Mouse (Mus musculus) kidney, embryonic 16.5 days (tissue): ENCODE measurements around the gene Tuba1c. TPM values are rescaled to one million over a fixed set of nuclear protein-coding genes. Genes with fewer than 3 reads are reported as not detected.
"Not testable (repeated sequence)": the region's sequence is repeated elsewhere in the genome, so short reads cannot be mapped to it uniquely, and the experiment has no call there.

ENCODE experiments used
- ATAC-seq: fragments of 200-750 bp; cut with Nextera tagmentation; 2 replicates; pipeline ENCODE4 v1.8.0; 2017; ENCODE audit warnings: moderate TSS enrichment; ENCODE audit not compliant: low FRiP score, low TSS enrichment
- H3K27ac ChIP-seq: fragments of 300-500 bp; sonication (generic); 2 replicates; pipeline ENCODE4 v1.5.1; 2014; ENCODE audit warnings: low read length
- H3K27me3 ChIP-seq: fragments of 300-500 bp; sonication (generic); 2 replicates; pipeline ENCODE4 v1.6.1; 2014; ENCODE audit warnings: low read length, control low read depth, mixed read lengths; ENCODE audit not compliant: insufficient read depth
- H3K36me3 ChIP-seq: fragments of 300-500 bp; sonication (generic); 2 replicates; pipeline ENCODE4 v1.6.1; 2014; ENCODE audit warnings: low read length, control low read depth, mixed read lengths; ENCODE audit not compliant: insufficient read depth
- H3K4me1 ChIP-seq: fragments of 300-500 bp; sonication (generic); 2 replicates; pipeline ENCODE4 v1.6.1; 2014; ENCODE audit warnings: low read length, control low read depth, mixed read lengths; ENCODE audit not compliant: insufficient read depth
- H3K4me2 ChIP-seq: fragments of 300-500 bp; sonication (generic); replicated peaks from 2 replicates; pipeline ENCODE4 v1.6.1; 2014; ENCODE audit warnings: low read depth, low read length
- H3K4me3 ChIP-seq: fragments of 300-500 bp; sonication (generic); 2 replicates; pipeline ENCODE4 v1.5.1; 2014; ENCODE audit warnings: mild to moderate bottlenecking, low read length
- H3K9ac ChIP-seq: fragments of 300-500 bp; sonication (generic); replicated peaks from 2 replicates; pipeline ENCODE4 v1.6.1; 2014; ENCODE audit warnings: low read length
- H3K9me3 ChIP-seq: fragments of 300-500 bp; sonication (generic); 2 replicates; pipeline ENCODE4 v1.6.1; 2016; ENCODE audit warnings: low read length, control low read depth
- WGBS: fragments of 180-500 bp; shearing (Covaris S2); extraction: QIAGEN DNeasy Blood & Tissue Kit; methylation state at CpG from one replicate; pipeline ENCODE4 v1.1.7; 2014; 5-methylcytosine and 5-hydroxymethylcytosine counted together
- polyA plus RNA-seq: library from polyadenylated mRNA; unstranded; fragments of >200 nt; fragmentation: Nextera tagmentation; extraction: Ambion mirVana; gene quantifications from 2 replicates; pipeline ENCODE4 v1.2.1, GENCODE M21; 2015

Gene Tuba1c
- polyA plus RNA-seq, 1 experiment from 2014 or later: 213 TPM

GRCm38 (mm10) chr15:99036249-99036905 lies 6.7 kb downstream of the Tuba1c start:
- 90% methylated on average over 8 of the region's 8 CpGs for WGBS

GRCm38 (mm10) chr15:99038025-99038424 lies 8.3 kb downstream of the Tuba1c start:
- Histone ChIP-seq H3K9ac (no peak overlapping the region), H3K9me3 (no peaks in the 10 kb centered on the region), H3K4me2 (no peak overlapping the region), H3K36me3 (peaks cover 36% of the 10 kb centered on the region), H3K27ac (no peak overlapping the region), H3K27me3 (no peaks in the 10 kb centered on the region), H3K4me3 (no peak overlapping the region), H3K4me1 (peaks cover 33% of the 10 kb centered on the region)
- WGBS: 96% methylated on average over 1 of the region's 1 CpGs
- ATAC-seq: no peak

More at GRCm38 (mm10) chr15:99036249-99036905, 6.7 kb downstream of the Tuba1c start:
- Histone ChIP-seq H3K4me2 (no peak overlapping the region), H3K4me3 (no peak overlapping the region), H3K27me3 (no peaks in the 10 kb centered on the region), H3K27ac (no peak overlapping the region), H3K4me1 (peaks cover 40% of the 10 kb centered on the region), H3K9me3 (no peaks in the 10 kb centered on the region), H3K36me3 (peaks cover 36% of the 10 kb centered on the region), H3K9ac (no peak overlapping the region)
- ATAC-seq: no peak

- WGBS: 89% methylated on average over 5 of the region's 5 CpGs
Observed at GRCm38 (mm10) chr15:99038797-99039196, 9.1 kb downstream of the Tuba1c start.

GRCm38 (mm10) chr15:99039306-99039705 lies 9.6 kb downstream of the Tuba1c start:
- H3K4me3 ChIP-seq: no peak overlapping the region
- no peak overlapping the region for H3K9ac ChIP-seq
- no peaks in the 10 kb centered on the region for H3K9me3 ChIP-seq
- H3K36me3 ChIP-seq: peaks cover 36% of the 10 kb centered on the region
- H3K4me2 ChIP-seq: no peak overlapping the region
- ATAC-seq: no peak
- H3K27me3 ChIP-seq: no peaks in the 10 kb centered on the region
- H3K4me1 ChIP-seq: peaks cover 29% of the 10 kb centered on the region
- no peak overlapping the region for H3K27ac ChIP-seq
- 79% methylated on average over 4 of the region's 4 CpGs for WGBS

More at GRCm38 (mm10) chr15:99038797-99039196, 9.1 kb downstream of the Tuba1c start:
- no peak overlapping the region for H3K27ac ChIP-seq
- H3K27me3 ChIP-seq: no peaks in the 10 kb centered on the region
- no peak overlapping the region for H3K4me3 ChIP-seq
- peaks cover 29% of the 10 kb centered on the region for H3K4me1 ChIP-seq
- ATAC-seq: no peak
- no peak overlapping the region for H3K4me2 ChIP-seq
- no peak overlapping the region for H3K9ac ChIP-seq
- H3K36me3 ChIP-seq: peaks cover 36% of the 10 kb centered on the region
- H3K9me3 ChIP-seq: no peaks in the 10 kb centered on the region

- peaks cover 23% of the 10 kb centered on the region for H3K4me1 ChIP-seq
- no peak overlapping the region for H3K9ac ChIP-seq
- peaks cover 27% of the 10 kb centered on the region for H3K36me3 ChIP-seq
- no peak for ATAC-seq
- H3K9me3 ChIP-seq: no peaks in the 10 kb centered on the region
- H3K27me3 ChIP-seq: no peaks in the 10 kb centered on the region
- no peak overlapping the region for H3K4me2 ChIP-seq
- H3K4me3 ChIP-seq: no peak overlapping the region
- H3K27ac ChIP-seq: no peak overlapping the region
- WGBS: 56% methylated on average over 26 of the region's 26 CpGs
Observed at GRCm38 (mm10) chr15:99039996-99040919, 10.6 kb downstream of the Tuba1c start.

- no peak for ATAC-seq
Observed at GRCm38 (mm10) chr15:99040920-99041856, 11.5 kb downstream of the Tuba1c start.

GRCm38 (mm10) chr15:99042334-99042733 lies 12.6 kb downstream of the Tuba1c start:
- no peak overlapping the region for H3K27ac ChIP-seq
- H3K4me1 ChIP-seq: peaks cover 19% of the 10 kb centered on the region
- no peak overlapping the region for H3K9ac ChIP-seq
- peaks cover 11% of the 10 kb centered on the region for H3K36me3 ChIP-seq
- H3K9me3 ChIP-seq: no peaks in the 10 kb centered on the region
- WGBS: 78% methylated on average over 5 of the region's 5 CpGs
- no peak overlapping the region for H3K4me2 ChIP-seq
- H3K27me3 ChIP-seq: no peaks in the 10 kb centered on the region
- H3K4me3 ChIP-seq: no peak overlapping the region
- ATAC-seq: no peak

More at GRCm38 (mm10) chr15:99040920-99041856, 11.5 kb downstream of the Tuba1c start:
- Histone ChIP-seq H3K9ac (0 out of 2 replicates have a peak overlapping the region, but pooled peaks have one; percentile 23), H3K27ac (peak overlapping the region; percentile 16; the same call in 1 of the 2 replicates), H3K27me3 (no peaks in the 10 kb centered on the region), H3K36me3 (peaks cover 17% of the 10 kb centered on the region), H3K4me3 (no peak overlapping the region), H3K4me2 (peak overlapping the region; percentile 34), H3K4me1 (peaks cover 23% of the 10 kb centered on the region), H3K9me3 (no peaks in the 10 kb centered on the region)
- 33% methylated on average over 21 of the region's 21 CpGs for WGBS

DNA sequence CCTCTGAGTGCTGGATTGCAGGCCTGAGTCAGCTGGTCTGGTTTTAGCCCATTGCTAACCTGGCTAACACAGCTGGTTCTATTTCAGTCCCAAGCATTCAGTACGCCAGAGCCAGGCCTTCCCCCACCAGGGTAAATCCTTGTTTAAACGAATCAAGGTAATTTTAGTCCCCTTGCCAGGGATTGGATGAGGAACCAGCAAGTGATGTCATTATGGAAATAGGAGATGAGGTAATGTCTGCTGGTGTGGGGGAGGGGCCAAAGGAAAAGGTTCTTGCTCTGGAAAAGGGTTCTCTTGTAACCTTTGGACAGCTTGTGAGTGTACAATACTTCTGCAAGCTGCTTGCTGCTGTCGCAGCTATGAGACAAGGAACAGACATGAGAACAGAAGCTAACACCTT lies 15.2 kb downstream of the Tuba1c start:
- H3K36me3 ChIP-seq: no peaks in the 10 kb centered on the region
- no peak for ATAC-seq
- H3K9me3 ChIP-seq: no peaks in the 10 kb centered on the region
- 45% methylated on average over 3 of the region's 3 CpGs for WGBS
- H3K27ac ChIP-seq: no peak overlapping the region
- H3K4me3 ChIP-seq: no peak overlapping the region
- no peaks in the 10 kb centered on the region for H3K27me3 ChIP-seq
- H3K4me1 ChIP-seq: peaks cover 19% of the 10 kb centered on the region
- no peak overlapping the region for H3K9ac ChIP-seq
- no peak overlapping the region for H3K4me2 ChIP-seq

DNA sequence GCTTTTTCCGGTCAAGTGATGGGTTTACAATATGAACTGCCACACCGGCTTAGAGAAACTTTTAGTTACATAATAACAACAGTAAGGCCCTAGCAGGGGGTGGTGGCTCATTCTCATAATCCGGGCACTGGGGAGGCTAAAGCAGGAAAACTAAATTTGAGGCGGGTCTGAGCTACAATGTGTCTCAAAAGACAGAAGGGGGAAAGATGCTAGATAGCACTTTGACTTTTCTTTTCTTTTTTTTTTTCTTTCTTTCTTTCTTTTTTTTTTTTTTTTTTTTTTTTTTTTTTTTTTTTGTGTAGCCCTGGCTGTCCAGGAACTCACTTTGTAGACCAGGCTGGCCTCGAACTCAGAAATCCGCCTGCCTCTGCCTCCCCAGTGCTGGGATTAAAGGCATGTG lies 16.0 kb downstream of the Tuba1c start:
- H3K9ac ChIP-seq, H3K9me3 ChIP-seq, H3K27me3 ChIP-seq, H3K4me3 ChIP-seq, ATAC-seq, H3K36me3 ChIP-seq, H3K4me2 ChIP-seq, H3K27ac ChIP-seq: not testable (repeated sequence)
- peaks cover 15% of the 10 kb centered on the region for H3K4me1 ChIP-seq
- WGBS: 79% methylated on average over 6 of the region's 6 CpGs
